Mouse (Mus musculus) spleen, postnatal 36 days (tissue): ENCODE data around the gene Ghr.

Experiments used
- DNase-seq, 2 experiments: peaks; one replicate each; pipeline ENCODE4 v3.0.0; 2022; ENCODE audit warnings: low spot score in 2 of 2, mixed read lengths in 1 of 2

Ghr gene

GRCm38 (mm10) chr15:3536309-3536900 lies 46.9 kb downstream of the Ghr start:
- no peak for DNase-seq

DNA sequence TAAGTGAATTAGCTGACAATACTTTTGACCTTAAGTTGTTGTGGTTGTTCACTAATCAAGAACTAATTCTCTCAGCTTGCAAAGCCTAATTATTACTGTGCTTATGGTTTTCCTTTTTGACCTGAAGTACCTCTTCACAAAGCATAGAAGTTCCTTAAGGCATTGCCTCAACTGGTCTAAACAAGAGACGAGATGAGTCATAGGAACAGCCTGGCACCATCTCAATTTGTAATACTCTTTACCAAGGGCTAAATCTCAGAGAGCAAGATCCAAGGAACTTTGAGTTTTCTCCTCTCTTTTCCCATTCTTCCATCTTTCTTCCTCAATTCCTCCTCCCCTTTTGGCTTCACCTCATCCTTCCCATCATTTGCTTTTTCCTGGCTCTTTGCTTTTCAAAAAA lies 69.3 kb downstream of the Ghr start:
- DNase-seq = no peak

DNA sequence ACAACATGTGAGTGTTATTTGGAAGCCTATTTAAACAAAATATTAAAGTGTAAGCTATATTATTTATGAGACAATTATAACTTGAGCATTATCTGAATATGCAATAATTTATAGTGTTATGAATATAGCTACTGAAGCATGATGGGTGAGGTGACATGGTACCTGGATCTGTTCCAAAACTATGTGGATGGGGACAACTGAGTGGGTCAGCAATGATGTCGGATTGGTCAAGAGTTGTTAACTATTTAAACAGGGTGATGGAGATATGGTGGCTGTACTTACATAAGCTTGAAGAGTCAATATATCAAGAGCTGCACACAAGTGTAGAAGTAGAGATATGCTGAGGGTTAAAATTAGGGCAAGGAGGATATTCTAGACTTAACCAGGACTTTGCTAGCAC lies 70.9 kb downstream of the Ghr start:
- DNase-seq = no peak

- no peak for DNase-seq
Measured at GRCm38 (mm10) chr15:3511639-3512171, 71.6 kb downstream of the Ghr start.

- no peak for DNase-seq
Measured at GRCm38 (mm10) chr15:3509089-3509488, 74.2 kb downstream of the Ghr start.

DNA sequence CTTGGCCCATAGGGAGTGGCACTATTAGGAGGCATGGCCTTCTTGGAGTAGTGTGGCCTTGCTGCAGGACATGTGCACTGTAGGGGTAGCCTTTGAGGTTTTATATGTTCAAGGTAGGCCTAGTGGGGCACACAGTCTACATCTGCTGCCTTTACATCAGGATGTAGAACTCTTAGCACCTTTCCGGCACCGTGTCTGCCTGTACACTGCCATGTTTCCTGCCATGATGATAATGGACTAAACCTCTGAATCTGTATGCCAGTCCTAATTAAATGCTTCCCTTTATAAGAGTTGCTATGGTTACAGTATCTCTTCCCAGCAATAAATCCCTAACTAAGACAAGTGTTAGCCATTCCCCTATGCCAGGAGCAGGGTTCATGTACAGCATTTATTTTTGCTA lies 76.0 kb downstream of the Ghr start:
- DNase-seq = no peak

DNA sequence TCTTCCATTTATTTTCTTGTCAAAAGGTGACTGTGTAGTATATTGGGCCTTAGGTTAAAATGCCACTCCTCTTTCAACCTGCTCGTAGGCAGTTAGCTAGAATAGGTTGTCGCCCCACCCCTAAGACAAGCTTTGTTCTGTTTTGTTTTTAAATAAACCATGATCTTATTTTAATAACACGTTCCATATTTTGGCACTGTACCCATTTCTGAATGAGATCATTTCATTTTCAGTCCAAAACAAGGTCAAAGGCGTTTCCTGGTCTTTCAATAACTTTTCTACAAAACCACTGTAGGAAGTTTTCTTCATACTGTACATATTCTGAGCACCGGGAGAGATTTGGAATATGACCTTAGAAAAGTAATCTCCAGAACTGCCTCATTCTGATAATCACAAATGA lies 78.6 kb downstream of the Ghr start:
- no peak for DNase-seq

- DNase-seq = no peak
Measured at GRCm38 (mm10) chr15:3501683-3502082, 81.6 kb downstream of the Ghr start.

DNA sequence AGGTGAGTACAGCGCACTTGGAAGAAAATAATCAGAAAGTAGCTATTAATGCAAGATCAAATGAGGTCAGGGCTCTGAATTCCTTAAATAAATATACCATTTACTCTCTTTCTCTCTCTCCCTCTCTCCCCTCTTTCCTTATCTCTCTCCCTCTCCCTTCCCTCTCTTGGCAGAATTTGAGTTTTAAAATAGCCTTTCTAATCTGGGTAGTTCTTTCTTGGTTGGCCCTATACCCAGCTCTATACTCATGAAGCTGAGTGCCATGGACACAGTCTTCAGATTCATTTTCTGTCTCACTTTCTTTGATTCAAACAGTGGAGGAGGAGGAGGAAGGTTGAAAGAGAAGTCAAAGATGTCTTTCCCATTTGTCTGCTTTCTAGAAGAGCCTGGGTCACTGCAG lies 84.3 kb downstream of the Ghr start:
- DNase-seq = no peak

GRCm38 (mm10) chr15:3497946-3498580 lies 85.2 kb downstream of the Ghr start:
- no peak for DNase-seq

DNA sequence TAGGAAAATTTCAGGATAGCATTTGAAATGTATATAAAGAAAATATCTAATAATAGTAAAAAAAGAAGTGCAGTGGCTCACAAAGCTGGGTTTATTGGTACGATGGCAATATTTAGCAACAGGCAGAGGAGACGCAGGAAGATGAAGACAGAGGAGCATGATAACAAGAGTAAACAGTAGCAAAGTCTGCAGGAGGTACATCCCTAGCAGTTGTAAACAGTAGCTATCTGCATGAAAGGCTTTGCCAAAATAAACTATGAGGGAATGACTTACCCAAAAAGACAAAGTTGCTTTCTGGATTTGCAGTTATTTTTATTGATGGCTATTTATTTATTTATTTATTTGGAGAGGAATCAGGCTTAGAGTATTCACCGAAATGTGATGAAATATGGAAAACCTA lies 92.4 kb downstream of the Ghr start:
- DNase-seq = no peak

GRCm38 (mm10) chr15:3490011-3490410 lies 93.3 kb downstream of the Ghr start:
- no peak for DNase-seq

GRCm38 (mm10) chr15:3489180-3489579 lies 94.1 kb downstream of the Ghr start:
- no peak for DNase-seq

DNA sequence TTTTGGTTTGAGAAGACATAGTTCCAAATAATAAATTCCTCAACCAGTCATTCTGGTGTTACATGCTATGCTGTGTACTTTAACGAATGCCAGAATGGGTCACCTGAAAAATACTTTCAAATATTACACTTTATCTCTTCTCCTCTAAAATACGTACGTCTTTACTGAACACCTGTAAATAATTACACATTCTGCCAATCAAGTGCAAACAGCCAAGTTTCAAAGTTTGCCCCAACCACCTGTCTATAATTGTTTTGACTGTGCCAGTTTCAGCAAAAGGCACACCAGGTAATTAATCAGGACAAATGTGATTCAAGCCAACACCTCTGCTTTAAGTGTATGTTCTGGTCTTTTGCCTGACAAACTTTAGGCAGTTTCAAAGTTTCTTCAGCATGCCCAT lies 94.7 kb downstream of the Ghr start:
- DNase-seq = no peak

- no peak for DNase-seq
Measured at GRCm38 (mm10) chr15:3486691-3487090, 96.6 kb downstream of the Ghr start.

DNA sequence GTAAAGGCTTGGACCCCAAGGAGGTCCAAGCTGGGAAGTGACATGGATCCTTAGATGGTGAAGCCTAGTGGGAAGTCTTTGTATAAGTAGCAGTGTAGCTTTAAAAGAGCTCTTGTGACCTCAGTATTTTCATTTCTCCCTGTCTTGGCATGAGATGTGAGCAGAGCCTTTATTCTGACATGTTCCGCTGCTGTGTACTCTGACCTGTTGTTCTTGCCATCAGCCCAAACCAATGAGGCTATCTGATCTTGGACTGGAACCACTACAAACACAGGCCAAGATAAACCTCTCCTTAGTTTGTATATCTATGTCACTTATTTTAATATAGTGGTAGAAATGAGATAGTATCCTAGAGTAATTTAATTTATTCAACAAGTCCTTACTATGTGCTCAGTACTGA lies 97.9 kb downstream of the Ghr start:
- DNase-seq = no peak

DNA sequence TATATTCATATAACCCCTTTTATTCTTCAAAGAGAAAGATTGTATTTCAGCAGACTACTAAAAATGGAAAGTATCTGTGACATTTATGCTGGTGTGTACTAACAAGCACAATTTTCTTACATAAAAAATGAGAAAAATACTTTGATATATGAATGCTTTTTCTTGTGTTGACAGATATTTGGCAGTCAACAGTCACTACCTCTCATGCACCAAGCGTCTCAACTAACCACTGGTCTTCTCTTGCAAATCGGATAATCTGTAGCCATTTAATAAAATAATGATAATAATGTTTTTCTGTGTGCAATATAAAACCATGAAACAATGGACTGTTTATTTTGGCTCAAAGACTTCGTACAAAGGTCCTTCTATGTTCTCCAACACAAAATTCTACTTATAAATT lies 99.8 kb downstream of the Ghr start:
- DNase-seq = no peak

DNA sequence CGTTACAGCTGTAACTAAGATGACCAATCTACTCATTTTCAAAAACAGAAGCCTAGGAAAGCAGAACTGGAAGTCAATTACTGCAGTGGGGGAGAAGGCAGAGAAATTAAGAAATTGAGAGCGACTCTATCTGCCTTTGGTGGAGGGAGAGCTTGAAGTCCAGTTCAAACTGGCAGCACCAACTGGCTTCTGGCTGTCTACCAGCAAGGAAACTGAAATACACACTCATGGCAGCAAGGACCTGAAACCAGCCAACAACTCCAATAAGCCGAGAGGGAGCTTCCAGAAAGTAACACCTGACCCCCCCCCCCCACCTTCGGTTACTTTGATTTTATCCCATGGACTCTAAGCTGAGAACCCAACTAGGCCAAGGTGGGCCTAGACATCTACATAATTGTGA lies 114.1 kb downstream of the Ghr start:
- DNase-seq = no peak

DNA sequence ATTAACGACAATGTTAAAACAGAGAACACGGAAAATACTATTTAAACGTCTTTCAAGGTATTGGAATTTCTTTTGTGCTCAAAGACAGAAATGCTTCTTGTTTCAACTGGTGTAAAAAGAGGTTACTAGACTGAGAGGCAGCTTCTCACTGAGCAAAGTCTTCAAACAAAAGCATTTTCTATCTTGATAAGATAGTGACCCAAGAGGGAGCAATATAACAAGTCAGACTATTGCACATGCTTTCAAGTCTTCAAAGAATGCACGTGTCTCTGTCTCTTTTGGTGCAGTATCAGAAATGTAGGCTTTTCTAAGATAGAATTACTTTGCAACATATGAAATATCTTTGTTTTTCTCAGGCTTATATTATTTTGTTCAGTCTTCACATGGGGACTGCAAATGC lies 116.7 kb downstream of the Ghr start:
- DNase-seq = no peak

GRCm38 (mm10) chr15:3464754-3465153 lies 118.5 kb downstream of the Ghr start:
- no peak for DNase-seq

- DNase-seq = no peak
Measured at GRCm38 (mm10) chr15:3456543-3456942, 126.7 kb downstream of the Ghr start.

DNA sequence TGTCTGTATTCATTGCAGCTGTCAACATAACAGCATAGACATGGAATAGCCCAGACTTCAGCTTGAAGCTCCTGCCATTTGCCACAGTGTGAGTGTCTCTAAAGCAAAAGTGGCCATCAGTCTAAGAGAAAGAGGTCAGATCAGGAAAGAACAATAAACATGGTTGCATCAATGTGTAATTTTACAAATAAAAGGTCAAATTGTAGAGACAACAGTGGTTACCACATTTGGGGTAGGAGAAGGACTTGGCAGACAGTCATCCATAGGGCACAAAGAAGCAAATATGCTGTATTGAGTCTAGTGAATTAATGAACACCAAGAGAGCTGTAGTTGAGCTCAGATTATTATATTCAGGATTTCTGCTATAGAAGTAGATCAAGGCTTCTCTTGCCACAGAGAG lies 127.7 kb downstream of the Ghr start:
- no peak for DNase-seq

- DNase-seq = no peak
Measured at GRCm38 (mm10) chr15:3452080-3452752, 131.1 kb downstream of the Ghr start.
